Mouse (Mus musculus) liver, embryonic 16.5 days (tissue): ENCODE results near the gene Fndc7. TPM values are rescaled to one million over a fixed set of nuclear protein-coding genes. Genes with fewer than 3 reads are reported as not detected.
"Not testable (repeated sequence)": the region's sequence is repeated elsewhere in the genome, so short reads cannot be mapped to it uniquely, and the experiment has no call there.

Experiments used
- ATAC-seq: fragments of 200-750 bp; cut with Nextera tagmentation; 2 replicates; pipeline ENCODE4 v1.8.0; 2017; ENCODE audit warnings: low read depth, mild to moderate bottlenecking, moderate number of reproducible peaks, moderate library complexity
- H3K27ac ChIP-seq: fragments of 300-500 bp; sonication (generic); 2 replicates; pipeline ENCODE4 v1.5.1; 2014; ENCODE audit warnings: mild to moderate bottlenecking, low read length
- H3K27me3 ChIP-seq: fragments of 300-500 bp; sonication (generic); 2 replicates; pipeline ENCODE4 v1.6.1; 2014; ENCODE audit warnings: low read depth, low read length, mixed read lengths; ENCODE audit not compliant: control insufficient read depth, insufficient read depth
- H3K36me3 ChIP-seq: fragments of 300-500 bp; sonication (generic); 2 replicates; pipeline ENCODE4 v1.6.1; 2014; ENCODE audit warnings: mild to moderate bottlenecking; ENCODE audit not compliant: control insufficient read depth, insufficient read depth
- H3K4me1 ChIP-seq: fragments of 300-500 bp; sonication (generic); 2 replicates; pipeline ENCODE4 v1.6.1; 2014; ENCODE audit warnings: low read depth, low read length, mixed read lengths; ENCODE audit not compliant: control insufficient read depth
- H3K4me2 ChIP-seq: fragments of 300-500 bp; sonication (generic); 2 replicates; pipeline ENCODE4 v1.6.1; 2014; ENCODE audit warnings: low read depth, low read length, mixed read lengths
- H3K4me3 ChIP-seq: fragments of 300-500 bp; sonication (generic); 2 replicates; pipeline ENCODE4 v1.5.1; 2014; ENCODE audit warnings: low read depth, mild to moderate bottlenecking, low read length
- H3K9ac ChIP-seq: fragments of 300-500 bp; sonication (generic); 2 replicates; pipeline ENCODE4 v1.6.1; 2014; ENCODE audit warnings: low read depth, low read length
- H3K9me3 ChIP-seq: fragments of 300-500 bp; sonication (generic); replicated peaks from 2 replicates; pipeline ENCODE4 v1.6.1; 2016; ENCODE audit warnings: low read length; ENCODE audit not compliant: control insufficient read depth
- WGBS: fragments of 180-500 bp; shearing (Covaris S2); extraction: QIAGEN DNeasy Blood & Tissue Kit; methylation state at CpG from one replicate; pipeline ENCODE4 v1.1.7; 2014; ENCODE audit not compliant: insufficient replicate concordance; 5-methylcytosine and 5-hydroxymethylcytosine counted together
- polyA plus RNA-seq: library from polyadenylated mRNA; unstranded; fragments of >200 nt; fragmentation: Nextera tagmentation; extraction: Ambion mirVana; gene quantifications from 2 replicates; pipeline ENCODE4 v1.2.1, GENCODE M21; 2015

Fndc7 gene
- polyA plus RNA-seq, 1 experiment from 2014 or later, result 0.04 TPM

DNA sequence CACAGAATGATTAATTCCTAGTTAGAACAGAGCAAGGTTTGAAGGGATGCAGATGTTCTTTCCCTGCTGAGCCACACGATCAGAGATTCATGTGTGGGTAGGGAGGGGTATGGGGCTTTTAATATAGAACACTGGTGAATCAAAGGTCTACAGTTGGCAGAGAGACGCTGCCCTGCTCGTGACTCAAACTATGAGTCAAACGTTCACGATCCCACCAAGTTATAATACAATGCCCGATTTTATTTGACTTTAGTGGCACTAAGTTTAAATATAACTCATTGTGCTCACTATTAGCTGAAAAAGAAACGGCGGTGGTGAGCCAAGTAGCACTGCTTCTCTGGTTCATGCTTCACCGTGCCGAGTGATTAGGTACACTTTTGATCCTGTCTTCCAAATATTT is 26.7 kb downstream of the Fndc7 start:
- Histone ChIP-seq H3K4me3 (no peak overlapping the region), H3K36me3 (no peaks in the 10 kb centered on the region), H3K9ac (no peak overlapping the region), H3K4me2 (no peak overlapping the region), H3K27me3 (no peaks in the 10 kb centered on the region), H3K27ac (no peak overlapping the region), H3K9me3 (no peaks in the 10 kb centered on the region), H3K4me1 (no peaks in the 10 kb centered on the region)
- WGBS, result 73% methylated on average over 10 of the region's 10 CpGs
- no peak for ATAC-seq

DNA sequence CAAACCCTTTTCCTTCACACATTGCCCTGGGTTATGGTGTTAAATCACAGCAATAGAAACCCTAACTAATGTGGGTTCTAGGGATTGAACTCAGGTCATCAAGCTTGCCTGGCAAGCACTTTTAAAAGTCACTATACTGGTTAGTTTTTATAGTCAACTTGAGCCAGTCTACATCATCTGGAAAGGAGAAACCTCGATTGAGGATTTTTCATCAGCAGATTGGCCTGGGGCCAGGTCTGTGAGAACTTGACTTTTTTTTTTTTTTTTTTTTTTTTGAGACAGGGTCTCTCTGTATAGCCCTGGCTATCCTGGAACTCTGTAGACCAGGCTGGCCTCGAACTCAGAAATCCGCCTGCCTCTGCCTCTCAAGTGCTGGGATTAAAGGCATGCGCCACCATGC is 27.5 kb downstream of the Fndc7 start:
- H3K27me3 ChIP-seq, H3K4me3 ChIP-seq, H3K36me3 ChIP-seq, H3K4me2 ChIP-seq, H3K4me1 ChIP-seq, ATAC-seq, H3K9me3 ChIP-seq, H3K27ac ChIP-seq, H3K9ac ChIP-seq: not testable (repeated sequence)
- WGBS, result 72% methylated on average over 4 of the region's 4 CpGs

DNA sequence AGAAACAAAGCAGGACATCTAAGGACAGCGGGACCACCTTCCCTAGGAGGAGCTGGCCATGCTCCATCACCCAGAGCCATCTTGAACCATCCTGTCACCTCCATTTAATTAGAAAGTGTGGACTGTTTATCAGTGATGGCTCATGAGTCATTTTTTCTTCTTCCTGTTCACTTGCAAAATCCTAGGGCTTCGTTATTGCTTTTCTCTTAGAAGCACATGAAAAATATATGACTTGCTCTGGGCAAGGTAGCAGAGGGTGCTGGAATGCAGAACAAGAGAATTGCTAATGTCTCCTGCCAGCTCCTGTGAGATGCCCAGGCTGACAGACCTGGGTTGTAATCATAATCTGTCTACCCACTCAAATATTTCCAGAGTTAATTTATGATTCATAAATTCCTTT is 29.0 kb downstream of the Fndc7 start:
- 46% methylated on average over 2 of the region's 2 CpGs for WGBS
- H3K9ac ChIP-seq, result no peak overlapping the region
- H3K4me2 ChIP-seq, result no peak overlapping the region
- no peak overlapping the region for H3K27ac ChIP-seq
- no peaks in the 10 kb centered on the region for H3K27me3 ChIP-seq
- H3K9me3 ChIP-seq, result no peaks in the 10 kb centered on the region
- H3K4me1 ChIP-seq, result no peaks in the 10 kb centered on the region
- ATAC-seq, result no peak
- H3K36me3 ChIP-seq, result no peaks in the 10 kb centered on the region
- H3K4me3 ChIP-seq, result no peak overlapping the region

DNA sequence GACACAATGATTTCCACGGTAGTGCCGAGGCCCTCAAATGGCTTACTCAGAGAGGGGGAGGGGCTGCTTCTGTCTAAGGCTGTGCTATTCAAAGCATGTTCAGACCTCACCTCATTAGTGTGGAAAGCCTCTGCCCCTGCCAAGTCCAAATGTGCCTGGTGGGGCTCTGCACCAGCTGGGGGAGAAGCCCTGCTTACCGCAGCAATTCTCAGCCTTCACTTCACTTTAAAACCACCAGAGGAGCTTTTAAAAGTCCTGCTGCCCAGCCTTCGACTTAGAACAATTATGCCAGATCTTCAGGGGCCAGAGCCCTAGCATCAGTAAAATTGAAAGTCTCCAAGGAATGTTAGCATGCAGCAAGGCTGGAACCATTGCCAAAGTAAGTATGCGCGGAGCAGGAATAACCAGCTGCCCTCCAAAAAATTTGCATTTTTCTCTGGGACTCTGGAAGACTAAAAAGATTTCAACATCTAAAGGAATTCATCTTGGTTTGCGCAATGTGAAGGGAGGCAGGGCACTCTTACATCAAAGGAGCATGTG is 31.5 kb downstream of the Fndc7 start:
- H3K9ac ChIP-seq, result no peak overlapping the region
- H3K4me3 ChIP-seq, result no peak overlapping the region
- no peak overlapping the region for H3K27ac ChIP-seq
- H3K4me2 ChIP-seq, result no peak overlapping the region
- H3K4me1 ChIP-seq, result no peaks in the 10 kb centered on the region
- no peaks in the 10 kb centered on the region for H3K9me3 ChIP-seq
- WGBS, result 58% methylated on average over 7 of the region's 7 CpGs
- ATAC-seq, result no peak
- H3K27me3 ChIP-seq, result no peaks in the 10 kb centered on the region
- H3K36me3 ChIP-seq, result no peaks in the 10 kb centered on the region

DNA sequence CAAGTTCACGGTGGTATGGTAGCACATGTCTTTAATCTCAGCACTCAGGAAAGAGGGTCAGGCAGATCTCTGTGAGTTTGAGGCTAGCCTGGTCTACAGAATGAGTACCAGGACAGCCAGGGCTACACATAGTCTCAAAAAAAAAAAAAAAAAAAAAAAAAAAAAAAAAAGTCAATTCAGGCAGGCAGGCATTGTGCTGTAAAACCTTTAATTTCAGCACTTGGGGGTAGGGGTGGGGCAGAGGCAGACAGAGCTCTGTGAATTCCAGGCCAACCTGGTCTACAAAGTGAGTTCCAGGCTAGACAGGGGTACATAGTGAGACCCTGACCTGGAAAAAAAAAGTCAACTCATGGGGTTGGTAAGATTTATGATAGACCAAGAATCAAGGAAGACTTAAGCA is 32.1 kb downstream of the Fndc7 start:
- no peak overlapping the region for H3K4me3 ChIP-seq
- H3K9ac ChIP-seq, result no peak overlapping the region
- H3K36me3 ChIP-seq, result no peaks in the 10 kb centered on the region
- no peak for ATAC-seq
- no peaks in the 10 kb centered on the region for H3K4me1 ChIP-seq
- H3K9me3 ChIP-seq, result no peaks in the 10 kb centered on the region
- WGBS, result 61% methylated on average over 1 of the region's 1 CpGs
- H3K27me3 ChIP-seq, result no peaks in the 10 kb centered on the region
- no peak overlapping the region for H3K27ac ChIP-seq
- H3K4me2 ChIP-seq, result no peak overlapping the region

DNA sequence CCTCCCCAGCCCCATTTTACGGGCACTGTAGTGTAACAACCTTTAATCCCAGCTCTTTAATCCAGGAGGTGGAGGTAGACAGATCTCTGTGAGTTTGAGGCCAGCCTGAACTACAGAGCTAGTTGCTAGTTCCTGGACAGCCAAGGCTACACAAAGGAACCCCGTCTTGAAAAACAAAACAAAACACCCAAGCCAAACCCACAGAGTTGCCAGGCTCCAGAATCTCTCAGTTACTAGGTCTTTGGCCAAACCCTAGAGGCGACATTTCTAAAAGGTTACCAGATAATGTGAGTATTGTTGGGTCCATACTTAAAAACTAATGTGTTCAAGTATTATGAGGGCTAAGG is 32.7 kb downstream of the Fndc7 start:
- no peak overlapping the region for H3K4me3 ChIP-seq
- ATAC-seq, result no peak
- WGBS, result 35% methylated on average over 3 of the region's 3 CpGs

DNA sequence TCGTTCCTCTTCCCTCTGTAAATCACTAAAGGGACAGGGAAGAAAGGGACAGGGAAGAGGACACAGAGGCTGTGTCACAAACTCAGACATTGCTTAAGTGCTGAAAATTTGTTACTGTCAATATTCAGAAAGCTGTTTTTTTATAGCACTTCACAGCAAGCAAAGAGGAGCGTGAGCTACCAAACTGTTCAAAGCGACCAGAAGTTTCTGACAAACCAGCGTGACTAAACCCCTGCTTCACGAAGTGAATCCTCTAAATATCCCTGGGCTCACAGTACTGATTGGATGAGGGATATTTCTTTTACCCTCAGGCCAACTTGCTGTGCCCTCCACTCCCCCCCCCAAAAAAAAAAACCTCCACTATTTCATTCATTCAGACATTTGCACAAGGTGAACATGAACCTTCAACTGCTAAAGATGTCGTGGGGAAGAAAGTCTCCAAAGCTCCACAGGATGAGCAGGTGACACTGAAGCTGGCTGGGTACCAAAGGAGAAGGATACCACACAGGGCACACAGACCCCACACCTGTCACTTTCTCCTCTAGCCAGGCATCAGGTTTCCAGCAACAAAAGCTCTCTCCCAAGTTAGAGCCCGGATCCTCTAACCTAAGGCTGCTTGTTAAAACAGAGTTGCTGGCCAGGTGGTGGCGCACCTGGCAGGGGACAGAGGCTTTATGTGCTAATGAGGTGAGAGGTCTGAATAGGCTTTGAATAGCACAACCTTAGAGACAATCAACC is 33.3 kb downstream of the Fndc7 start:
- WGBS, result 59% methylated on average over 8 of the region's 8 CpGs
- no peak for ATAC-seq

More for the DNA sequence above, 32.7 kb downstream of the Fndc7 start:
- Histone ChIP-seq H3K4me2 (no peak overlapping the region), H3K27me3 (no peaks in the 10 kb centered on the region), H3K27ac (no peak overlapping the region), H3K36me3 (no peaks in the 10 kb centered on the region), H3K4me1 (no peaks in the 10 kb centered on the region), H3K9me3 (no peaks in the 10 kb centered on the region), H3K9ac (no peak overlapping the region)

DNA sequence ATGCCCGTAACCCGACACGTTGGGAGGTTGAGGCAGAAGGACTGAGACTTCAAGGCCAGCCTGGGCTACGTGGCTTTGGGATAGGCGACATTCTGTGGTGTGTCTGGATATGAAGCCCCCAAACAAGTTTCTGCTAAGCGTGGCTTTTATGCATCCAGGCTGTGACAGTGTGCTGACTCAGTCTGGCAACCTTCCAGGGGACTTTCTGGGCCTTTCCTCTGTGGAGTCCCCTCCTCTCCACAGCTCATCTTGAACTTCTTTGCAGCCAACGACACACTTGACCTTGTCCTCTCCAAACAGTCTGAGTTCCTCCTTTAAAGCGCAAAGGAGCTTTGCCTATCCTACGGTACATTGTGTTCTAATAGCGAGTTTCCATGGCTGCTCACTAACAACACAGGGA is 33.9 kb downstream of the Fndc7 start:
- Histone ChIP-seq H3K4me3 (no peak overlapping the region), H3K4me1 (no peaks in the 10 kb centered on the region), H3K4me2 (no peak overlapping the region), H3K27ac (no peak overlapping the region), H3K27me3 (no peaks in the 10 kb centered on the region), H3K36me3 (no peaks in the 10 kb centered on the region), H3K9ac (no peak overlapping the region), H3K9me3 (no peaks in the 10 kb centered on the region)
- no peak for ATAC-seq
- 48% methylated on average over 10 of the region's 10 CpGs for WGBS

More for the DNA sequence above, 33.3 kb downstream of the Fndc7 start:
- no peak overlapping the region for H3K4me3 ChIP-seq
- no peaks in the 10 kb centered on the region for H3K36me3 ChIP-seq
- no peak overlapping the region for H3K27ac ChIP-seq
- H3K4me2 ChIP-seq, result no peak overlapping the region
- H3K9ac ChIP-seq, result no peak overlapping the region
- no peaks in the 10 kb centered on the region for H3K9me3 ChIP-seq
- H3K27me3 ChIP-seq, result no peaks in the 10 kb centered on the region
- H3K4me1 ChIP-seq, result no peaks in the 10 kb centered on the region

DNA sequence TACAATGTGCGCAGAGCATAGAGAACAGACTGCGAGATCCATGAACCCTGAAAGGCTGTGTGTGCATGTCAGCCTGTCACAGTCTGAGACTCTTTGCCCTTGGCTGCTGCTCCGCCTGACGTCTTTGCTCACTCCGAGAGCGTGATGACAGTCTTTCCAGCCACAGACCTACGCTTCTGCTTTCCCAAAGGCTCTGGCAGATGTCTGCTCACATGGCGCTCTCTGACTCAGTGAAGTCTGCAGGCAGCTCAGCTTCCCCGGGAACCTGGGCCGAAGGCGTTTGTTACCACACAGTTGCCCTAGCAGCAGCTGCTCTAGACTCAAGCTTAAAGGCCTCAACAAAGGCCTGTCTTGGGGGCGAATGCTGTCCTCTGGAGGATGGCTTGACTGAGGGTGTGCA is 34.4 kb downstream of the Fndc7 start:
- H3K36me3 ChIP-seq, result no peaks in the 10 kb centered on the region
- H3K4me1 ChIP-seq, result no peaks in the 10 kb centered on the region
- H3K27me3 ChIP-seq, result no peaks in the 10 kb centered on the region
- no peak overlapping the region for H3K27ac ChIP-seq
- no peak overlapping the region for H3K4me2 ChIP-seq
- 54% methylated on average over 12 of the region's 12 CpGs for WGBS
- H3K4me3 ChIP-seq, result no peak overlapping the region
- H3K9me3 ChIP-seq, result no peaks in the 10 kb centered on the region
- no peak for ATAC-seq
- no peak overlapping the region for H3K9ac ChIP-seq
